Mouse (Mus musculus) embryonic facial prominence, embryonic 15.5 days (tissue): ENCODE results near the gene Ufd1. TPM values are rescaled to one million over a fixed set of nuclear protein-coding genes. Genes with fewer than 3 reads are reported as not detected.
A peak's percentile ranks its signal among the peaks of the same experiment; 100 is the strongest.

ENCODE experiments used
- ATAC-seq: fragments of 200-750 bp; cut with Nextera tagmentation; 2 replicates; pipeline ENCODE4 v1.8.0; 2017; ENCODE audit warnings: low read depth, moderate TSS enrichment; ENCODE audit not compliant: insufficient number of reproducible peaks, low FRiP score, low TSS enrichment
- H3K27ac ChIP-seq: fragments of 300-500 bp; sonication (generic); replicated peaks from 2 replicates; pipeline ENCODE4 v1.5.1; 2015; ENCODE audit warnings: mild to moderate bottlenecking, inconsistent platforms
- H3K27me3 ChIP-seq: fragments of 300-500 bp; sonication (generic); 2 replicates; pipeline ENCODE4 v1.6.1; 2015; ENCODE audit warnings: inconsistent platforms
- H3K36me3 ChIP-seq: fragments of 300-500 bp; sonication (generic); 2 replicates; pipeline ENCODE4 v1.6.1; 2015; ENCODE audit warnings: mild to moderate bottlenecking, inconsistent platforms
- H3K4me1 ChIP-seq: fragments of 300-500 bp; sonication (generic); 2 replicates; pipeline ENCODE4 v1.6.1; 2015; ENCODE audit warnings: inconsistent platforms
- H3K4me2 ChIP-seq: fragments of 300-500 bp; sonication (generic); replicated peaks from 2 replicates; pipeline ENCODE4 v1.6.1; 2015; ENCODE audit warnings: mild to moderate bottlenecking, inconsistent platforms
- H3K4me3 ChIP-seq: fragments of 300-500 bp; sonication (generic); replicated peaks from 2 replicates; pipeline ENCODE4 v1.5.1; 2015; ENCODE audit warnings: mild to moderate bottlenecking, inconsistent platforms
- H3K9ac ChIP-seq: fragments of 300-500 bp; sonication (generic); 2 replicates; pipeline ENCODE4 v1.6.1; 2015; ENCODE audit warnings: inconsistent platforms
- H3K9me3 ChIP-seq: fragments of 300-500 bp; sonication (generic); replicated peaks from 2 replicates; pipeline ENCODE4 v1.6.1; 2016; ENCODE audit warnings: inconsistent platforms
- WGBS: fragments of 180-500 bp; shearing (Covaris S2); methylation state at CpG from one replicate; pipeline ENCODE4 v1.1.7; 2015; 5-methylcytosine and 5-hydroxymethylcytosine counted together
- polyA plus RNA-seq: library from polyadenylated mRNA; unstranded; fragments of >200 nt; fragmentation: Nextera tagmentation; extraction: Ambion mirVana; gene quantifications from 2 replicates; pipeline ENCODE4 v1.2.1, GENCODE M21; 2015

The Ufd1 gene
- polyA plus RNA-seq, 1 experiment from 2014 or later: 90.9 TPM

DNA sequence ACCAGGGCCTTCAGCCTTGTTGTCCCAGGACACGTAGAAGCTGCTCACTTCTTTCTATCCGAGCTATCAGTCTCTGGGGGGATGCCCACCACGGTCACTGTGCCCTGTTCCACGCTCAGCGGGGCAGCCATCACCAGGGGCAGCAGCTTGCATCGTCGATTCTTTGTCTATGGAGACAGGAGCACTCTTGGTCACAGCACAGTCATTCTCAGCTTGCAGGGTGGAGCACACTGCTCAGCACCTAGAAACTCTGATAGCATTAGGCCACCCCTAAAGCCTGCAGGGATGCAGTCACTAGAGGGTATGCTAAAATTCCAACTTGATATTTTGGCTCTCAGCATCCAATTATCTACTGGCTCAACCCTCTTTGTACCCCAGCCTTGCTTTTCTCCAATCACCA, 26.6 kb upstream of the Ufd1 start:
- Histone ChIP-seq H3K4me3 (no peak overlapping the region), H3K4me1 (no peaks in the 10 kb centered on the region), H3K27me3 (no peaks in the 10 kb centered on the region), H3K9ac (no peak overlapping the region), H3K9me3 (no peaks in the 10 kb centered on the region), H3K36me3 (peaks cover 52% of the 10 kb centered on the region), H3K4me2 (no peak overlapping the region), H3K27ac (no peak overlapping the region)
- no peak for ATAC-seq
- 93% methylated on average over 7 of the region's 7 CpGs for WGBS

GRCm38 (mm10) chr16:18785485-18785884, 26.1 kb upstream of the Ufd1 start:
- 90% methylated on average over 1 of the region's 1 CpGs for WGBS
- Histone ChIP-seq H3K9ac (no peak overlapping the region), H3K36me3 (peaks cover 56% of the 10 kb centered on the region), H3K4me1 (no peaks in the 10 kb centered on the region), H3K27ac (no peak overlapping the region), H3K9me3 (no peaks in the 10 kb centered on the region), H3K4me2 (no peak overlapping the region), H3K27me3 (no peaks in the 10 kb centered on the region), H3K4me3 (no peak overlapping the region)
- no peak for ATAC-seq

GRCm38 (mm10) chr16:18786652-18787051, 24.9 kb upstream of the Ufd1 start:
- H3K27me3 ChIP-seq: no peaks in the 10 kb centered on the region
- H3K4me3 ChIP-seq: no peak overlapping the region
- WGBS: 92% methylated on average over 10 of the region's 10 CpGs
- ATAC-seq: no peak
- no peaks in the 10 kb centered on the region for H3K4me1 ChIP-seq
- H3K27ac ChIP-seq: no peak overlapping the region
- no peak overlapping the region for H3K4me2 ChIP-seq
- H3K36me3 ChIP-seq: peaks cover 68% of the 10 kb centered on the region
- no peaks in the 10 kb centered on the region for H3K9me3 ChIP-seq
- H3K9ac ChIP-seq: no peak overlapping the region

- Histone ChIP-seq H3K27ac (no peak overlapping the region), H3K4me1 (no peaks in the 10 kb centered on the region), H3K4me3 (no peak overlapping the region), H3K27me3 (no peaks in the 10 kb centered on the region), H3K4me2 (no peak overlapping the region), H3K9ac (no peak overlapping the region), H3K9me3 (no peaks in the 10 kb centered on the region), H3K36me3 (peaks cover 58% of the 10 kb centered on the region)
- WGBS: 86% methylated on average over 10 of the region's 10 CpGs
- ATAC-seq: no peak
These were observed 22.8 kb upstream of the Ufd1 start for GRCm38 (mm10) chr16:18788627-18789406.

DNA sequence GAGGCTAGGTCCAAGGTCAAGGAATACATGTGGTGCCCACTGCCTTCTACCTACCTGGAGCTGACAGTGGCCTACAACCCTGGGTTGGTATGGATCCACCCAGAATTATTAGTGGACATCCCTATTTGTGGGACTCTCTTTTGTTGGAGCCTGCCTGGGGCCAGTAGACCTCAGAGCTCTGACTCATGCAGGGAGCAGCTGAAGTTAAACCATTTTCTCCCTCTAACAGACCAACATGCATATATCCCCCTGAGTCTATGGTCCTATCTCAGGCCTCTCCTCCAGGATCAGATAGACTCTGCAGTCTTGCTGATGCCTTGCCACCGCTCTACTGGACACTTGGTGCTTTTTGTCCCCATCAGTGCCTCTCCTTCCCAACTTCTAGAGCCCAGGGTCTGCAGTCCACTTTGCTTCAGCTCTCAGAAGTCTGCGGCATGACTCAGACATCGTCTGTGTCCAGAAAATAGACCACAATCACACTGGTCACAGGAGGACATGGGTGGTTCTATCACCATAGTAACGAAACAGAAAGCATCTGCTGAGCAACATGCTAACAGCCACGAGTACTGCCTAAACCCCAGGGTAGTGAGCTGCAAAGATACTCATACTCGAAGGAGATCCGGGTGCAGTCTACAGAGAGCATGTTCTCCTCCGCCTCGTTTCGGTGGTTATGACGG, 16.2 kb upstream of the Ufd1 start:
- peaks cover 59% of the 10 kb centered on the region for H3K36me3 ChIP-seq

DNA sequence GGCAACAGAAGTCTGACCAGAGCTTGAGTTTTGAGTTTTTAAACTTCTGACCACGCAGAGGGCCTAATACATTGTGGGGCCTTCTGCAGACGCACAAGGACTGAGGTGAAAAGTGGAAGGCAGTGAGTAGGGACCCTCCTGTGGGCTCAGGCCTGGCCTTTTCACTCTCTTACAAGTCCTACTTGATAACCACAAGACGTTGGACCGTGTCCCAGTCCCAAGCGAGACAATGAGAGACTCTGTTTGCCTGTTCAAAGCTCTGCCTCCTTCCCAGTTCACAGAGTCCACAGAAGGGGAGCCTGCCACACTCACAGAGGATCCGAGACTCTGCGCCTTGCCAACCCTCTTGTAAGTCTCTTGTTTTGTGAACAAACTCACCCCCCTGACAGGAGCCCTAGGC, 14.9 kb upstream of the Ufd1 start:
- Histone ChIP-seq H3K36me3 (peaks cover 59% of the 10 kb centered on the region), H3K9me3 (no peaks in the 10 kb centered on the region), H3K9ac (no peak overlapping the region), H3K27me3 (no peaks in the 10 kb centered on the region), H3K4me2 (no peak overlapping the region), H3K27ac (no peak overlapping the region), H3K4me1 (no peaks in the 10 kb centered on the region), H3K4me3 (no peak overlapping the region)
- 80% methylated on average over 7 of the region's 7 CpGs for WGBS
- ATAC-seq: no peak

More for the DNA sequence above, 16.2 kb upstream of the Ufd1 start:
- H3K27me3 ChIP-seq: no peaks in the 10 kb centered on the region
- no peak for ATAC-seq
- H3K4me1 ChIP-seq: no peaks in the 10 kb centered on the region
- H3K9me3 ChIP-seq: no peaks in the 10 kb centered on the region
- H3K9ac ChIP-seq: no peak overlapping the region
- H3K4me2 ChIP-seq: no peak overlapping the region
- no peak overlapping the region for H3K4me3 ChIP-seq
- WGBS: 94% methylated on average over 11 of the region's 11 CpGs
- no peak overlapping the region for H3K27ac ChIP-seq

- no peak overlapping the region for H3K27ac ChIP-seq
- H3K4me1 ChIP-seq: no peaks in the 10 kb centered on the region
- H3K4me2 ChIP-seq: no peak overlapping the region
- ATAC-seq: no peak
- no peaks in the 10 kb centered on the region for H3K9me3 ChIP-seq
- H3K4me3 ChIP-seq: no peak overlapping the region
- H3K36me3 ChIP-seq: peaks cover 60% of the 10 kb centered on the region
- 88% methylated on average over 5 of the region's 5 CpGs for WGBS
- no peak overlapping the region for H3K9ac ChIP-seq
- H3K27me3 ChIP-seq: no peaks in the 10 kb centered on the region
These were observed 13.4 kb upstream of the Ufd1 start for GRCm38 (mm10) chr16:18798151-18798550.

- H3K4me2 ChIP-seq: no peak overlapping the region
- H3K9me3 ChIP-seq: no peaks in the 10 kb centered on the region
- no peak for ATAC-seq
- no peak overlapping the region for H3K9ac ChIP-seq
- H3K27ac ChIP-seq: no peak overlapping the region
- H3K36me3 ChIP-seq: peaks cover 64% of the 10 kb centered on the region
- no peak overlapping the region for H3K4me3 ChIP-seq
- 56% methylated on average over 2 of the region's 2 CpGs for WGBS
- H3K4me1 ChIP-seq: no peaks in the 10 kb centered on the region
- H3K27me3 ChIP-seq: no peaks in the 10 kb centered on the region
These were observed 12.7 kb upstream of the Ufd1 start for GRCm38 (mm10) chr16:18798841-18799240.

- Histone ChIP-seq H3K9me3 (no peaks in the 10 kb centered on the region), H3K36me3 (peaks cover 50% of the 10 kb centered on the region), H3K27me3 (no peaks in the 10 kb centered on the region), H3K4me1 (peaks cover 3% of the 10 kb centered on the region; the same call in 1 of the 2 replicates), H3K4me2 (no peak overlapping the region), H3K9ac (no peak overlapping the region), H3K27ac (no peak overlapping the region), H3K4me3 (no peak overlapping the region)
- WGBS: 94% methylated on average over 2 of the region's 2 CpGs
- ATAC-seq: no peak
These were observed 5.8 kb upstream of the Ufd1 start for GRCm38 (mm10) chr16:18805746-18806145.

DNA sequence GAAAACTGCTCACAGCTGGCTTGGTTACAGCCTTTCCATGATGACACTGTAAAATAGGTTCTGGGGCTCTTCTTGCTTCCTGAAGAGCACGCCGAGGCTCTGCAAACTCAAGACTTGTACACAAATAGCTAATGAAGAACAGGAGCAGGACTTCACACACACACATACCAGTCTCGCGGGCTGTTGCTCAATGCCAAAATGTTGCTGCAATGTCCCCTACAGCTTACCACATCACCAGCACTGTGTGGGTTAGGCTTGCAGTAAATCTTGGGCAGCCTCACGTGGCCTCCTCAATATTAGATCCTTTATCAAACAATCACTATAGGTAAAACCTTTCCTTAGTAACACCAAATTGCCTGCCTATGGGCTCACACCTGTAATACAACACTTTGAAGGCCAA, 2.6 kb upstream of the Ufd1 start:
- no peak overlapping the region for H3K9ac ChIP-seq
- H3K27ac ChIP-seq: no peak overlapping the region
- H3K4me3 ChIP-seq: no peak overlapping the region
- H3K27me3 ChIP-seq: no peaks in the 10 kb centered on the region
- 76% methylated on average over 5 of the region's 5 CpGs for WGBS
- peaks cover 35% of the 10 kb centered on the region for H3K36me3 ChIP-seq
- H3K4me1 ChIP-seq: peaks cover 20% of the 10 kb centered on the region
- no peaks in the 10 kb centered on the region for H3K9me3 ChIP-seq
- ATAC-seq: no peak
- no peak overlapping the region for H3K4me2 ChIP-seq

GRCm38 (mm10) chr16:18811032-18811431, 547 bp upstream of the Ufd1 start:
- Histone ChIP-seq H3K27me3 (no peaks in the 10 kb centered on the region), H3K27ac (0 out of 2 replicates have a peak overlapping the region, but pooled peaks have one; percentile 87), H3K9ac (peak overlapping the region; percentile 44), H3K4me3 (peak overlapping the region; percentile 76), H3K9me3 (no peaks in the 10 kb centered on the region), H3K36me3 (peaks cover 37% of the 10 kb centered on the region), H3K4me2 (peak overlapping the region; percentile 88), H3K4me1 (peaks cover 20% of the 10 kb centered on the region)
- WGBS: 6% methylated on average over 5 of the region's 5 CpGs
- ATAC-seq: no peak
